Comparison of ENCODE assay signal across 8 mouse cellular contexts in the genomic region with DNA sequence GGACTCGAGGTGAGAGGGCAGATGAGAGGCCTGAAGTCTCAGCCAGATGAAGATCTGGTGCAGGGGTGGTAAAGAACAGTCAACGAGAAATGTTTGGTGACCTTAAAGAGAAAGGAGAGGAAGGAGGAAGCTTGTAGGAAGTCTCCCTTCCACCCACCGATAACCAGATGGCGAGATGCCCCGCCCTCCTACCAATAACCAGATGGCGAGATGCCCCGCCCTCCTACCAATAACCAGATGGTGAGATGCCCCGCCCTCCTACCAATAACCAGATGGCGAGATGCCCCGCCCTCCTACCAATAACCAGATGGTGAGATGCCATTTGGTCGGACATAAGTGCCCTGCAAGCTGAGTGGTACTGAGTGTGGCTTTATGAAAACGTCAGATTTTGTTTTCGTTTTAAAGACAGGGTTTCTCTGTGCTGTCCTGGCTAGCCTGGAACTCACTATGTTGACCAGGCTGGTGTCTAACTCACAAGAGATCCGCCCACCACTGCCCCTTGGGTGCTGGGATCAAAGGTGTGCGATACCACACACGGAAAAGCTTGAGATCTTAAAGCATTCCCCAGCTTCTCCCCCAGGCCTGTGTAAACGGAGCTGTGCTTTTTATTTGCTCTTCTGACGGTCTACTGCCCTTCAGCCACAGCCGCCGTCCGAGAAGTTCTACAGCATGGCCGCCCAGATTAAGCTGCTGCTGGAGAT. TPM values are rescaled to one million over a fixed set of nuclear protein-coding genes. Genes with fewer than 3 reads are reported as not detected.
A peak's percentile ranks its signal among the peaks of the same experiment; 100 is the strongest.
DNase-seq lines count a peak whose midpoint lies in the region; ATAC-seq lines count a peak whose summit lies in the region.

No protein-coding gene starts in this region.

- H3K4me2 ChIP-seq in hindbrain, embryonic 11.5 days (replicated peaks; ENCODE audit: low read depth, low read length): peak overlapping the region; percentile 43; the same call in 1 of the 2 replicates

- no peak overlapping the region for H3K9ac ChIP-seq in hindbrain, embryonic 11.5 days (ENCODE audit: low read depth, low read length)

- no peak for ATAC-seq in CD4-positive, CD25-positive, alpha-beta regulatory T cell, adult 4 months
- ATAC-seq in hindbrain, embryonic 11.5 days (ENCODE audit: low FRiP score): peak; percentile 34; the same call in 1 of the 2 replicates

- H3K4me1 ChIP-seq in hindbrain, embryonic 11.5 days (replicated peaks; ENCODE audit: control insufficient read depth, insufficient read depth, low read length): peaks cover 5% of the 10 kb centered on the region
- peaks cover 48% of the 10 kb centered on the region for H3K4me1 ChIP-seq in midbrain, embryonic 10.5 days

- peak; percentile 28 for DNase-seq in CD4-positive, CD25-positive, alpha-beta regulatory T cell, adult 2 months (ENCODE audit: low read depth, low spot score)
- DNase-seq in c-Kit-positive CD71-positive TER-119-positive erythroid progenitor cells, embryonic 14.5 days (ENCODE audit: low spot score): peak; percentile 51
- no peak for DNase-seq in hindbrain, embryonic 11.5 days (ENCODE audit: low spot score)
- no peak for DNase-seq in midbrain, embryonic 10.5 days (ENCODE audit: low spot score)
- no peak for DNase-seq in right cerebral cortex, postnatal 10 days (ENCODE audit: low spot score in 2 of 2)
- no peak for DNase-seq in kidney, adult 9 months
- no peak for DNase-seq in heart, postnatal 25 days (ENCODE audit: low spot score)

- H3K4me3 ChIP-seq in hindbrain, embryonic 11.5 days (ENCODE audit: low read depth, low read length): no peak overlapping the region
- H3K4me3 ChIP-seq in midbrain, embryonic 10.5 days: peak overlapping the region; percentile 96; the same call in 1 of the 2 replicates

- H3K9me3 ChIP-seq in hindbrain, embryonic 11.5 days (ENCODE audit: control insufficient read depth, low read length): no peaks in the 10 kb centered on the region
- no peaks in the 10 kb centered on the region for H3K9me3 ChIP-seq in midbrain, embryonic 10.5 days (replicated peaks)

- intact Hi-C loops in heart, postnatal 25 days (cut with DNase I): no loop called here

- WGBS in hindbrain, embryonic 11.5 days: 71% methylated on average over 22 of the region's 22 CpGs
- WGBS in midbrain, embryonic 10.5 days: 71% methylated on average over 22 of the region's 22 CpGs

- H3K27me3 ChIP-seq in hindbrain, embryonic 11.5 days (ENCODE audit: control insufficient read depth, insufficient read depth, low read length): no peaks in the 10 kb centered on the region
- H3K27me3 ChIP-seq in midbrain, embryonic 10.5 days (ENCODE audit: low read depth, poor library complexity, severe bottlenecking): peaks cover 5% of the 10 kb centered on the region; the same call in 1 of the 2 replicates

- peak overlapping the region; percentile 76 for H3K27ac ChIP-seq in hindbrain, embryonic 11.5 days (ENCODE audit: low read depth, low read length)
- H3K27ac ChIP-seq in midbrain, embryonic 10.5 days (replicated peaks): peak overlapping the region; percentile 43

- peaks cover 15% of the 10 kb centered on the region; the same call in 1 of the 2 replicates for H3K36me3 ChIP-seq in hindbrain, embryonic 11.5 days (ENCODE audit: control insufficient read depth, insufficient read depth, low read length)
- peaks cover 48% of the 10 kb centered on the region for H3K36me3 ChIP-seq in midbrain, embryonic 10.5 days

RNA-seq across cellular contexts. Expression of a gene that starts 1.5 kb away (rescaled TPM):
- polyA plus RNA-seq in CD4-positive, CD25-positive, alpha-beta regulatory T cell, adult 4 months (2017; shearing (Covaris generic)): 10 to 100 TPM; 12.0 to 17.9 TPM
- polyA plus RNA-seq in hindbrain, embryonic 11.5 days (2014; fragmentation: Nextera tagmentation; extraction: Ambion mirVana): 20.1 and 20.4 TPM in 2 replicates
- polyA plus RNA-seq in midbrain, embryonic 10.5 days (2016; fragmentation: Nextera tagmentation; extraction: Ambion mirVana): 20.4 and 20.7 TPM in 2 replicates
- 1 to 10 TPM; 2.7 to 3.8 TPM for total RNA-seq in heart, postnatal 25 days (2021)

RNA-seq across cellular contexts. Expression of a gene that starts 2.4 kb away (rescaled TPM):
- polyA plus RNA-seq in CD4-positive, CD25-positive, alpha-beta regulatory T cell, adult 4 months (2017; shearing (Covaris generic)): 10 to 100 TPM; 15.4 to 19.3 TPM
- polyA plus RNA-seq in hindbrain, embryonic 11.5 days (2014; fragmentation: Nextera tagmentation; extraction: Ambion mirVana): 37.6 and 37.8 TPM in 2 replicates
- 23.1 and 29.9 TPM in 2 replicates for polyA plus RNA-seq in midbrain, embryonic 10.5 days (2016; fragmentation: Nextera tagmentation; extraction: Ambion mirVana)
- total RNA-seq in heart, postnatal 25 days (2021): 10 to 100 TPM; 16.4 to 17.1 TPM

RNA-seq across cellular contexts. Expression of a gene that starts 32.2 kb away (rescaled TPM):
- under 1 TPM in 1 of 2 experiments, not detected in 1; 0.35 TPM for polyA plus RNA-seq in CD4-positive, CD25-positive, alpha-beta regulatory T cell, adult 4 months (2017; shearing (Covaris generic))
- 36.9 and 41.9 TPM in 2 replicates for polyA plus RNA-seq in hindbrain, embryonic 11.5 days (2014; fragmentation: Nextera tagmentation; extraction: Ambion mirVana)
- 5.3 and 8.7 TPM in 2 replicates for polyA plus RNA-seq in midbrain, embryonic 10.5 days (2016; fragmentation: Nextera tagmentation; extraction: Ambion mirVana)
- total RNA-seq in heart, postnatal 25 days (2021): not detected

RNA-seq across cellular contexts. Expression of a gene that starts 32.6 kb away (rescaled TPM):
- 10 to 100 TPM; 13.9 to 15.0 TPM for polyA plus RNA-seq in CD4-positive, CD25-positive, alpha-beta regulatory T cell, adult 4 months (2017; shearing (Covaris generic))
- polyA plus RNA-seq in hindbrain, embryonic 11.5 days (2014; fragmentation: Nextera tagmentation; extraction: Ambion mirVana): 49.9 and 56.4 TPM in 2 replicates
- polyA plus RNA-seq in midbrain, embryonic 10.5 days (2016; fragmentation: Nextera tagmentation; extraction: Ambion mirVana): 60.5 and 60.9 TPM in 2 replicates
- total RNA-seq in heart, postnatal 25 days (2021): 10 to 100 TPM; 13.9 to 15.0 TPM

RNA-seq across cellular contexts. Expression of a gene that starts 32.9 kb away (rescaled TPM):
- 10 to 100 TPM in 1 of 2 experiments, 1 to 10 TPM in 1; 8.0 to 11.3 TPM for polyA plus RNA-seq in CD4-positive, CD25-positive, alpha-beta regulatory T cell, adult 4 months (2017; shearing (Covaris generic))
- polyA plus RNA-seq in hindbrain, embryonic 11.5 days (2014; fragmentation: Nextera tagmentation; extraction: Ambion mirVana): 20.2 and 21.0 TPM in 2 replicates
- polyA plus RNA-seq in midbrain, embryonic 10.5 days (2016; fragmentation: Nextera tagmentation; extraction: Ambion mirVana): 25.0 and 26.4 TPM in 2 replicates
- 1 to 10 TPM; 6.0 to 7.1 TPM for total RNA-seq in heart, postnatal 25 days (2021)

Comparison
In these comparisons a context has a peak if more than half of its experiments do, and no peak if none do; other contexts are left out.
1. DNase-seq: peak in CD4-positive, CD25-positive, alpha-beta regulatory T cell, adult 2 months (single experiment) and c-Kit-positive CD71-positive TER-119-positive erythroid progenitor cells, embryonic 14.5 days (single experiment); none in hindbrain, embryonic 11.5 days (single experiment), midbrain, embryonic 10.5 days (single experiment), right cerebral cortex, postnatal 10 days (0 of 2), kidney, adult 9 months (single experiment) and heart, postnatal 25 days (single experiment).